17 mouse cellular contexts compared by ENCODE assay signal in genomic region chr2:127730301-127730997, GRCm38 (mm10). TPM values are rescaled to one million over a fixed set of nuclear protein-coding genes. Genes with fewer than 3 reads are reported as not detected.
A peak's percentile ranks its signal among the peaks of the same experiment; 100 is the strongest.
DNase-seq lines count a peak whose midpoint lies in the region; ATAC-seq and TF ChIP-seq lines count a peak whose summit lies in the region.
"Had no signal": no experiment of that assay in that cellular context is flagged by ENCODE, and none has a peak within 500 bp of the region (broad histone marks: within the 10 kb centered on the region; RNA-seq: fewer than 3 reads in every experiment).

No protein-coding gene starts in this region.

- H3K4me1 ChIP-seq in embryonic facial prominence, embryonic 13.5 days: peaks cover 16% of the 10 kb centered on the region
- peaks cover 20% of the 10 kb centered on the region for H3K4me1 ChIP-seq in embryonic facial prominence, embryonic 10.5 days
- peaks cover 2% of the 10 kb centered on the region; the same call in 1 of the 2 replicates for H3K4me1 ChIP-seq in kidney, embryonic 14.5 days (ENCODE audit: control insufficient read depth, insufficient read depth, low read length)
- H3K4me1 ChIP-seq in limb, embryonic 11.5 days (ENCODE audit: control insufficient read depth, insufficient read depth, low read length): peaks cover 4% of the 10 kb centered on the region
- H3K4me1 ChIP-seq in forebrain, postnatal 0 days (ENCODE audit: insufficient read depth): no peaks in the 10 kb centered on the region

- WGBS in embryonic facial prominence, embryonic 13.5 days: 51% methylated on average over 7 of the region's 7 CpGs
- 37% methylated on average over 7 of the region's 7 CpGs for WGBS in embryonic facial prominence, embryonic 10.5 days
- 50% methylated on average over 7 of the region's 7 CpGs for WGBS in kidney, embryonic 14.5 days
- 51% methylated on average over 7 of the region's 7 CpGs for WGBS in limb, embryonic 11.5 days
- WGBS in forebrain, postnatal 0 days: 59% methylated on average over 7 of the region's 7 CpGs

- H3K4me2 ChIP-seq in embryonic facial prominence, embryonic 13.5 days: peak overlapping the region; percentile 54; the same call in 1 of the 2 replicates
- no peak overlapping the region for H3K4me2 ChIP-seq in kidney, embryonic 14.5 days (replicated peaks; ENCODE audit: low read depth, low read length)
- H3K4me2 ChIP-seq in limb, embryonic 11.5 days (ENCODE audit: low read depth, severe bottlenecking): peak overlapping the region; percentile 49; the same call in 1 of the 2 replicates
- no peak overlapping the region for H3K4me2 ChIP-seq in forebrain, postnatal 0 days (ENCODE audit: low read depth)

- peaks cover 28% of the 10 kb centered on the region for H3K27me3 ChIP-seq in embryonic facial prominence, embryonic 13.5 days
- H3K27me3 ChIP-seq in embryonic facial prominence, embryonic 10.5 days (replicated peaks; ENCODE audit: low read depth, poor library complexity, severe bottlenecking): peaks cover 33% of the 10 kb centered on the region
- peaks cover 2% of the 10 kb centered on the region; the same call in 1 of the 2 replicates for H3K27me3 ChIP-seq in kidney, embryonic 14.5 days (ENCODE audit: control insufficient read depth, insufficient read depth, low read length)
- no peaks in the 10 kb centered on the region for H3K27me3 ChIP-seq in limb, embryonic 11.5 days (ENCODE audit: control insufficient read depth, insufficient read depth, low read length)
- H3K27me3 ChIP-seq in forebrain, postnatal 0 days (ENCODE audit: insufficient read depth, low read length): peaks cover 5% of the 10 kb centered on the region

- H3K36me3 ChIP-seq in embryonic facial prominence, embryonic 13.5 days: no peaks in the 10 kb centered on the region
- H3K36me3 ChIP-seq in embryonic facial prominence, embryonic 10.5 days (replicated peaks): no peaks in the 10 kb centered on the region
- no peaks in the 10 kb centered on the region for H3K36me3 ChIP-seq in kidney, embryonic 14.5 days (ENCODE audit: control insufficient read depth, insufficient read depth, low read length)
- H3K36me3 ChIP-seq in limb, embryonic 11.5 days (ENCODE audit: control insufficient read depth, insufficient read depth, low read length): no peaks in the 10 kb centered on the region
- no peaks in the 10 kb centered on the region for H3K36me3 ChIP-seq in forebrain, postnatal 0 days (ENCODE audit: insufficient read depth)
- H3K36me3 ChIP-seq: G1E had no signal

- no peaks in the 10 kb centered on the region for H3K9me3 ChIP-seq in embryonic facial prominence, embryonic 13.5 days
- no peaks in the 10 kb centered on the region for H3K9me3 ChIP-seq in embryonic facial prominence, embryonic 10.5 days
- no peaks in the 10 kb centered on the region for H3K9me3 ChIP-seq in kidney, embryonic 14.5 days (ENCODE audit: control insufficient read depth, low read length)
- no peaks in the 10 kb centered on the region for H3K9me3 ChIP-seq in limb, embryonic 11.5 days (ENCODE audit: control insufficient read depth, low read length)
- H3K9me3 ChIP-seq in forebrain, postnatal 0 days (ENCODE audit: low read length): no peaks in the 10 kb centered on the region
- H3K9me3 ChIP-seq: forebrain, embryonic 13.5 days; G1E had no signal

- no peak for DNase-seq in embryonic facial prominence, embryonic 10.5 days (ENCODE audit: low spot score)
- DNase-seq in kidney, adult 11 months: no peak
- DNase-seq in ES-CJ7 (ENCODE audit: low read depth, low spot score): peak; percentile 24
- no peak for DNase-seq in limb, embryonic 11.5 days (ENCODE audit: low spot score)
- DNase-seq in forebrain, postnatal 0 days: no peak
- no peak for DNase-seq in cerebellum, adult 11-12 months
- DNase-seq: cerebellum, adult 2 months; gastrocnemius, postnatal 14 days; layer of hippocampus, postnatal 36 days; liver; thymus, adult 2 months had no signal

- no peak overlapping the region for H3K9ac ChIP-seq in embryonic facial prominence, embryonic 13.5 days
- H3K9ac ChIP-seq in kidney, embryonic 14.5 days (ENCODE audit: low read depth, low read length): no peak overlapping the region
- H3K9ac ChIP-seq in limb, embryonic 11.5 days (ENCODE audit: low read length): no peak overlapping the region
- H3K9ac ChIP-seq in forebrain, postnatal 0 days: no peak overlapping the region
- H3K9ac ChIP-seq: hindbrain, embryonic 14.5 days had no signal

- H3K27ac ChIP-seq in embryonic facial prominence, embryonic 13.5 days: no peak overlapping the region
- no peak overlapping the region for H3K27ac ChIP-seq in embryonic facial prominence, embryonic 10.5 days (replicated peaks)
- H3K27ac ChIP-seq in kidney, embryonic 14.5 days (ENCODE audit: low read depth, low read length): no peak overlapping the region; the same call in 1 of the 2 replicates
- no peak overlapping the region for H3K27ac ChIP-seq in limb, embryonic 11.5 days (replicated peaks; ENCODE audit: low read depth, low read length)
- no peak overlapping the region for H3K27ac ChIP-seq in forebrain, postnatal 0 days (ENCODE audit: low read depth, low read length)
- H3K27ac ChIP-seq: forebrain, embryonic 13.5 days; hindbrain, embryonic 14.5 days; macrophage had no signal

- no peak for TF ChIP-seq CTCF in forebrain, postnatal 0 days (IDR thresholded peaks at IDR 0.05; ENCODE audit: low read depth)

- no peak overlapping the region for H3K4me3 ChIP-seq in embryonic facial prominence, embryonic 13.5 days
- H3K4me3 ChIP-seq in embryonic facial prominence, embryonic 10.5 days: no peak overlapping the region
- no peak overlapping the region for H3K4me3 ChIP-seq in kidney, embryonic 14.5 days (ENCODE audit: low read length)
- H3K4me3 ChIP-seq in limb, embryonic 11.5 days (ENCODE audit: low read depth, low read length): no peak overlapping the region
- H3K4me3 ChIP-seq in forebrain, postnatal 0 days (ENCODE audit: low read depth, low read length): no peak overlapping the region
- H3K4me3 ChIP-seq: forebrain, embryonic 13.5 days had no signal

- ATAC-seq in embryonic facial prominence, embryonic 13.5 days (ENCODE audit: insufficient number of reproducible peaks, insufficient read depth, low FRiP score, low TSS enrichment, low read depth): no peak
- ATAC-seq in kidney, embryonic 14.5 days (ENCODE audit: low FRiP score, low TSS enrichment): 0 out of 2 replicates have a peak, but pooled peaks have one; percentile 57
- ATAC-seq in limb, embryonic 11.5 days (ENCODE audit: insufficient number of reproducible peaks, low FRiP score, low TSS enrichment, low read depth): no peak
- ATAC-seq in forebrain, postnatal 0 days: no peak
- ATAC-seq: forebrain, embryonic 13.5 days had no signal

RNA-seq across cellular contexts. Expression of gene Mall, which starts 0.7 kb away (rescaled TPM):
- polyA plus RNA-seq in embryonic facial prominence, embryonic 13.5 days (2015; fragmentation: Nextera tagmentation; extraction: Ambion mirVana): 6.4 and 7.6 TPM in 2 replicates
- 0.96 and 1.0 TPM in 2 replicates for polyA plus RNA-seq in embryonic facial prominence, embryonic 10.5 days (2016; fragmentation: Nextera tagmentation; extraction: Ambion mirVana)
- polyA plus RNA-seq in kidney, embryonic 14.5 days (2014; fragmentation: Nextera tagmentation; extraction: Ambion mirVana): 1.2 and 2.3 TPM in 2 replicates
- polyA plus RNA-seq in limb, embryonic 11.5 days (2014; fragmentation: Nextera tagmentation; extraction: Ambion mirVana): 1.4 and 2.0 TPM in 2 replicates
- 0.46 and 1.3 TPM in 2 replicates for total RNA-seq in forebrain, postnatal 0 days (2014; rRNA removed)
- polyA plus RNA-seq in forebrain, postnatal 0 days (2015; fragmentation: Nextera tagmentation; extraction: Ambion mirVana): 0.34 and 0.52 TPM in 2 replicates
- total RNA-seq: G1E had no signal
- polyA plus RNA-seq: G1E, macrophage had no signal

RNA-seq across cellular contexts. Expression of gene Nphp1, which starts 58.2 kb away (rescaled TPM):
- 28.4 and 31.3 TPM in 2 replicates for polyA plus RNA-seq in embryonic facial prominence, embryonic 13.5 days (2015; fragmentation: Nextera tagmentation; extraction: Ambion mirVana)
- 42.0 and 42.9 TPM in 2 replicates for polyA plus RNA-seq in embryonic facial prominence, embryonic 10.5 days (2016; fragmentation: Nextera tagmentation; extraction: Ambion mirVana)
- polyA plus RNA-seq in kidney, embryonic 14.5 days (2014; fragmentation: Nextera tagmentation; extraction: Ambion mirVana): 29.1 and 32.0 TPM in 2 replicates
- polyA plus RNA-seq in limb, embryonic 11.5 days (2014; fragmentation: Nextera tagmentation; extraction: Ambion mirVana): 36.3 and 36.5 TPM in 2 replicates
- 12.7 and 14.7 TPM in 2 replicates for total RNA-seq in forebrain, postnatal 0 days (2014; rRNA removed)
- polyA plus RNA-seq in forebrain, postnatal 0 days (2015; fragmentation: Nextera tagmentation; extraction: Ambion mirVana): 17.6 and 19.9 TPM in 2 replicates

Comparison
In these comparisons a context has a peak if more than half of its experiments do, and no peak if none do; other contexts are left out.
1. H3K4me2 ChIP-seq: peak in embryonic facial prominence, embryonic 13.5 days (single experiment) and limb, embryonic 11.5 days (single experiment); none in kidney, embryonic 14.5 days (single experiment) and forebrain, postnatal 0 days (single experiment).